Mouse (Mus musculus) heart, embryonic 13.5 days (tissue): ENCODE measurements at regions not wholly inside any gene's neighbourhood (a gene's known extent, or its start where the extent isn't known, plus 50 kb on each side); places are given as distances from the start of the nearest gene placed in this dataset.

Source experiments
- ATAC-seq: fragments of 200-750 bp; cut with Nextera tagmentation; 2 replicates; pipeline ENCODE4 v1.8.0; 2017; ENCODE audit warnings: moderate TSS enrichment; ENCODE audit not compliant: insufficient number of reproducible peaks, low FRiP score, low TSS enrichment; ENCODE audit errors: extremely low read depth
- H3K27ac ChIP-seq: fragments of 300-500 bp; sonication (generic); replicated peaks from 2 replicates; pipeline ENCODE4 v1.5.1; 2015; ENCODE audit warnings: moderate library complexity, mild to moderate bottlenecking, inconsistent platforms
- H3K27me3 ChIP-seq: fragments of 300-500 bp; sonication (generic); replicated peaks from 2 replicates; pipeline ENCODE4 v1.6.1; 2015; ENCODE audit warnings: mild to moderate bottlenecking, inconsistent platforms
- H3K36me3 ChIP-seq: fragments of 300-500 bp; sonication (generic); 2 replicates; pipeline ENCODE4 v1.6.1; 2015; ENCODE audit warnings: mild to moderate bottlenecking, inconsistent platforms
- H3K4me1 ChIP-seq: fragments of 300-500 bp; sonication (generic); 2 replicates; pipeline ENCODE4 v1.6.1; 2015; ENCODE audit warnings: inconsistent platforms
- H3K4me2 ChIP-seq: fragments of 300-500 bp; sonication (generic); 2 replicates; pipeline ENCODE4 v1.6.1; 2015; ENCODE audit warnings: inconsistent platforms, mild to moderate bottlenecking, moderate library complexity
- H3K4me3 ChIP-seq: fragments of 300-500 bp; sonication (generic); 2 replicates; pipeline ENCODE4 v1.5.1; 2015; ENCODE audit warnings: moderate library complexity, mild to moderate bottlenecking, inconsistent platforms
- H3K9ac ChIP-seq: fragments of 300-500 bp; sonication (generic); 2 replicates; pipeline ENCODE4 v1.6.1; 2015; ENCODE audit warnings: inconsistent platforms, mild to moderate bottlenecking, moderate library complexity
- H3K9me3 ChIP-seq: fragments of 300-500 bp; sonication (generic); 2 replicates; pipeline ENCODE4 v1.6.1; 2016; ENCODE audit warnings: inconsistent platforms
- WGBS: fragments of 180-500 bp; shearing (Covaris S2); methylation state at CpG from one replicate; pipeline ENCODE4 v1.1.7; 2015; ENCODE audit warnings: mixed read lengths; 5-methylcytosine and 5-hydroxymethylcytosine counted together

DNA sequence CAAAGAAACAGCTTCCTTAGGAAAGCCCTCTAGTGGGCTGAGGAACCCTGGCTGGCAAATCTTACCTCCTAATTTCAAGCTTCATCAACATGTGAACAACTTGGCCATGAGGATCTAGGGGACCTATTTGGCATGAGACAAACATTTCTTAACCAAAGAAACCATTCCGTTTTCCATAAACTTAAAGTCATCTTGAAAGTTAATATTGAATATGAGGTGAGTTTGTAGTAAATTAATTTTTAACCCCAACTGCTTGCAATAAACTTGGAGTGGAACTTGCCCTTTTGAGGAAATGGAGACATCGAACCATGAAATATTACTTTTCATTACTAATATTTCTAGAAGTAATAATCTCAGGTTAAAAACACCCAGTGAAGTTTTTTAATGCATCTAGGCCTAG lies 229.7 kb downstream of the Cdh26 start:
- Histone ChIP-seq H3K36me3 (no peaks in the 10 kb centered on the region), H3K9me3 (no peaks in the 10 kb centered on the region), H3K4me3 (no peak overlapping the region), H3K27ac (no peak overlapping the region), H3K4me2 (no peak overlapping the region), H3K4me1 (no peaks in the 10 kb centered on the region), H3K27me3 (no peaks in the 10 kb centered on the region; the same call in 1 of the 2 replicates), H3K9ac (no peak overlapping the region)
- 78% methylated on average over 2 of the region's 2 CpGs for WGBS
- ATAC-seq = no peak

DNA sequence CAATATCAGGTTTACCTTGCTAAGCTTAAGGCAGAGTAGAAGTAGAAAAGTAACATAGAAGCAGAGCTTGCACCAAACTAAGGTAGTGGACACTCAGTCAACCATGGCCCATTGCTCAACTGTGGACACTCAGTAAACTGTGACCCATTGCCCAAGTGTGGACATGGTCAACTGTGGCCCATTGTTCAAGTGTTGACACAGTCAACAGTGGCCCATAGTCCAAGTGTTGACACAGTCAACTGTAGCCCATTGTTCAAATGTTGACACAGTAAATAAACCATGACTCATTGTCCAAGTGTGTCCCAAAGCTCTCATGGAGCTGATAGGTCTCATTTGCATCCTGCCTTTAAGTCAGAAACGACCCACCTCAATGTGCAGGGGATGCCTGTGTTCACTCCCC lies 232.1 kb downstream of the Cdh26 start:
- no peak for ATAC-seq
- Histone ChIP-seq H3K27me3 (peaks cover 15% of the 10 kb centered on the region), H3K36me3 (no peaks in the 10 kb centered on the region), H3K27ac (no peak overlapping the region), H3K4me2 (no peak overlapping the region), H3K4me3 (no peak overlapping the region), H3K4me1 (no peaks in the 10 kb centered on the region), H3K9me3 (no peaks in the 10 kb centered on the region), H3K9ac (no peak overlapping the region)
- WGBS = 31% methylated on average over 1 of the region's 1 CpGs

DNA sequence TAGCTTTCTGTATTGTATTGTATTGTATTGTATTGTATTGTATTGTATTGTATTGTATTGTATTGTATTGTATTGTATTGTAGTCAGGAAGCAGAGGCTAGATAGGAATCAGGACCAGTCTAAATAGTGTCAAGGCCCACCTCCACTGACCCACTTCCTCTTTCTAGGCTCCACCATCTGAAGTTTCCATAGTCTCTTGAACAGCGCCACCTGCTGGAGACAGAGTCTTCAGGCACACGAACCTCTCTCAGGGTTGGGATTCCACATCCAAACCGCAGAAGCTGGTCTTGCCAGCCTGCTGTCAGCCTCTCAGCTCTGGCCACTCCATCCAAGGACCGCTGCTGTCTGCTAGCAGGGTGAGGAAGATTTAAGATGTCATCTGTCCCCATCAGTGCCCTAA lies 234.6 kb downstream of the Cdh26 start:
- H3K4me3 ChIP-seq = no peak overlapping the region
- H3K4me1 ChIP-seq = no peaks in the 10 kb centered on the region
- H3K27ac ChIP-seq = no peak overlapping the region
- peaks cover 24% of the 10 kb centered on the region for H3K27me3 ChIP-seq
- WGBS = 15% methylated on average over 4 of the region's 4 CpGs
- no peaks in the 10 kb centered on the region for H3K36me3 ChIP-seq
- no peaks in the 10 kb centered on the region for H3K9me3 ChIP-seq
- H3K4me2 ChIP-seq = no peak overlapping the region
- no peak overlapping the region for H3K9ac ChIP-seq
- no peak for ATAC-seq

DNA sequence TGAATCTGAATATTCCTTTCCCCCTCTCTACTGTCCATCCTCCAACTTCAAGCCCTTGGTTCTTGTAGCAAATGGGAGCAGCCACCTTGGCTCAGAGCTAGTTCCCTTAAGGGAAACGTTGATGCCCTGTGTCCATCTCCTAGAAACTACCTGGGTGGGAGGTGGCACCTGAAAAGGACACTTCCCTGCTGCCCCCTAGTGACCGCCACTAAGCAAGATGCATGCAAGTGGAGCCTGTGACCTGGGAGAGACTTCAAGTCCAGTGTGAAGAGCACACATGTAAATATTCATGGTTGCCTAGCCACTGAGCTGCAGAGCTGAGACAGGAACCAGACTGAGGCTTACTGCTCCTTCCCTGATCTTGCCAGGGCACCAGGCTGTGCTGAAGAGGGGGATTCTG lies 238.1 kb downstream of the Cdh26 start:
- H3K4me1 ChIP-seq = no peaks in the 10 kb centered on the region
- WGBS = 14% methylated on average over 2 of the region's 2 CpGs
- no peak overlapping the region for H3K9ac ChIP-seq
- no peak overlapping the region for H3K4me3 ChIP-seq
- ATAC-seq = no peak
- no peaks in the 10 kb centered on the region for H3K9me3 ChIP-seq
- peaks cover 24% of the 10 kb centered on the region for H3K27me3 ChIP-seq
- H3K4me2 ChIP-seq = no peak overlapping the region
- H3K27ac ChIP-seq = no peak overlapping the region
- H3K36me3 ChIP-seq = no peaks in the 10 kb centered on the region

DNA sequence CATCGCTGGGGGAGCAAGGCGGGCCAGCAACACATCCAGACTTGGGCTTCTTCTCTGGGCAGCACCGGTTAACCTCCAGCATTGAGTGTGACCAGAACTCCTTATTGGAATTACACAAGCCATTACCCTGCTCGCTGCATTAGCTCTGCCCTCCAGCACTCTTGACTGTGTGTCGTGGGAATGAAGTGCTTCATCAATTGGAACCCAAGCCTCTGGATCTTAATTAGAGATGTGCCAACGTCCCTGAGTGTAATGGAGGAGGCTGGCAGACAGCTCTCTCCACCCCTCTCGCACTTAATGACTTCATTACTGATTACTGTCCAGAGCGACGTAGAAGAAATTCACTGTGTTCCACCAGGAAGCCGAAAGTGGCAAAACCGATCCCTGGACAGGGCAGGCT lies 240.6 kb downstream of the Cdh26 start:
- 70% methylated on average over 11 of the region's 11 CpGs for WGBS

DNA sequence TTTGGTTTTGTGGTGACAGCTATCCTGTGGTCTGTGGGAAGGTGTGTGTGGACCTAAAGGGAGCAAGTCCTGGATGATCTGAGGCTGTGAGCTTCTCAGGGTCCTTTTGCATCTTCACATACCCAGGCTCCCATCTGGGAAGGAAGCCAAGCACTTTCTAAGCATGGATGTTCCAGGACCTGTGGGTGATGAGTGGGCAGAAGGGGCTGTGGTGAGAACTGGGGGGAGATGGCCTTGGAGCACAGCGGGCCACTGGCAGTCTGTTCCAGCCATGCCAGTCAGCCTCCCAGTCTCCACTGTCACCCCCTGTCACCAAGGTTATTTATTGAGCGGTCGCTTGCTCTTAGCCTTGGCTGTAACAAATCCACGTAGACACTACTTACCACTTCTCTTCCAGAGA lies 243.3 kb downstream of the Cdh26 start:
- peaks cover under 1% of the 10 kb centered on the region; the same call in 1 of the 2 replicates for H3K27me3 ChIP-seq
- H3K9ac ChIP-seq = no peak overlapping the region
- WGBS = 71% methylated on average over 4 of the region's 4 CpGs
- no peak overlapping the region for H3K4me2 ChIP-seq
- no peak overlapping the region for H3K27ac ChIP-seq
- no peak overlapping the region for H3K4me3 ChIP-seq
- no peaks in the 10 kb centered on the region for H3K4me1 ChIP-seq
- H3K9me3 ChIP-seq = no peaks in the 10 kb centered on the region
- H3K36me3 ChIP-seq = no peaks in the 10 kb centered on the region
- ATAC-seq = no peak

More for the DNA sequence above, 240.6 kb downstream of the Cdh26 start:
- H3K27me3 ChIP-seq = peaks cover 24% of the 10 kb centered on the region
- no peak overlapping the region for H3K27ac ChIP-seq
- no peak for ATAC-seq
- H3K4me3 ChIP-seq = no peak overlapping the region
- H3K4me1 ChIP-seq = no peaks in the 10 kb centered on the region
- no peaks in the 10 kb centered on the region for H3K9me3 ChIP-seq
- H3K4me2 ChIP-seq = no peak overlapping the region
- no peaks in the 10 kb centered on the region for H3K36me3 ChIP-seq
- no peak overlapping the region for H3K9ac ChIP-seq

DNA sequence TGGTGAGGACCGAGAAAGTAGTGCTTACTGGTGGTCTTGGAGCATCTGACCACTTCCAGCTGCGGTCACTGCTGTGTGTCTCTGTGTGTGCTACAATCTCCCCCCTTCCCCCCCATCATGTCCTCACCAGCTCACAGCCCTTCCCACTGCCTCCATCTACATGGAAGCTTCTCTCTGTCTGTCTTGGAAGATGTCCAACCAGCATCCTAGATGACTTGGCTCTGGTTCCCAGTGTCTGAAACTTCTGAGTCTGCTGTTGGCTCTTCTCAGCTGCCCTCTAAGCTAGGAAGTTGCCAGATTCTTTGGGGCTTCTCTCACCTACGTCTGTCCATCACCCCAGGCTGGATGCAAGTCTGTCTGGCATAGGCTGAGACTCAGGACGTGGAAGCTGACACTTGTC lies 244.3 kb downstream of the Cdh26 start:
- H3K9me3 ChIP-seq = no peaks in the 10 kb centered on the region
- no peaks in the 10 kb centered on the region for H3K4me1 ChIP-seq
- 63% methylated on average over 4 of the region's 4 CpGs for WGBS
- no peak overlapping the region for H3K27ac ChIP-seq
- H3K4me3 ChIP-seq = no peak overlapping the region
- no peak for ATAC-seq
- H3K9ac ChIP-seq = no peak overlapping the region
- no peaks in the 10 kb centered on the region for H3K36me3 ChIP-seq
- 0 out of 2 replicates have a peak, but pooled peaks cover 5% of the 10 kb centered on the region for H3K27me3 ChIP-seq
- no peak overlapping the region for H3K4me2 ChIP-seq

DNA sequence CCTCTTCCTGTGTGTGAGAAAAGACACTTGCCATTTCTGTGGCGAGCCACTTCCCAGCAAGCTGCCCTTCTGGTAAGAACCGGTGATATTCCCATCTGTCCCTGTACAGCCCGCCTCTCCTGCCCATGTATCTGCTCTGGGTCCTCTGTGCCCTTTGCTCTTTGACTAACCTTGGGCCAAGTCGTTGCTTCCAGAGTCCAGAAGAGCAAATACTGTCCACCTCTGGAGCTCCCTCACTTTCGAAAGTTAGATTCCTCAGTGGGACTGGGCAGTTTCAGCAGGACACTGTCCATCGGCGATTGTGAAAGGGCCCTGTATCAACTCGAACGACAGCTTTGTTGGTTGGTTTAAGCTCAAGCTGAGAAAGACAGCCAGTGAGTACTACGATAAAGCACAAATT lies 246.6 kb downstream of the Cdh26 start:
- Histone ChIP-seq H3K4me2 (no peak overlapping the region), H3K27me3 (peaks cover 5% of the 10 kb centered on the region; the same call in 1 of the 2 replicates), H3K4me3 (no peak overlapping the region), H3K9ac (no peak overlapping the region), H3K27ac (no peak overlapping the region), H3K9me3 (no peaks in the 10 kb centered on the region), H3K36me3 (no peaks in the 10 kb centered on the region), H3K4me1 (peaks cover 6% of the 10 kb centered on the region)
- no peak for ATAC-seq
- 65% methylated on average over 10 of the region's 10 CpGs for WGBS

DNA sequence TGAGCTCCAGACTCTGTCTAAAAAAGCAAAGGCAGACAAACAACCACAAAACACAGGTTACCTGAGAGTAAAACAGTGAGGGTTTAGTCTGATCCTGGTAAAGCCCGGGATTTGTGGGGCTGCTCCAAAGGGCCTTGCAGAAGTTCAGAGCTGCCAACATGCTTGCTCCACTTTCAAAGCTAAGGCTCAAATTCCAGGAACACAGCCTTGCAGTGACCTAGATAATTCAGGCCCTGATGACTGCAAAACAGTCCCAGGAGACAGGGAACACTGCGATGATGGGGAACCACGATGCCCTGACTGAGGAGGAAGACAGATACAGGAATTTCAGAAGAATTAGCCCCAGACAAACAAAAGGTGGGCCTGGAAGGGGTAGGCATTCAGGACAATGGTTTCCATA lies 250.0 kb downstream of the Cdh26 start:
- H3K9ac ChIP-seq = no peak overlapping the region
- no peaks in the 10 kb centered on the region for H3K36me3 ChIP-seq
- no peak overlapping the region for H3K27ac ChIP-seq
- H3K9me3 ChIP-seq = no peaks in the 10 kb centered on the region
- H3K27me3 ChIP-seq = peaks cover 5% of the 10 kb centered on the region; the same call in 1 of the 2 replicates
- H3K4me3 ChIP-seq = no peak overlapping the region
- 48% methylated on average over 3 of the region's 3 CpGs for WGBS
- H3K4me1 ChIP-seq = peaks cover 19% of the 10 kb centered on the region
- ATAC-seq = no peak
- H3K4me2 ChIP-seq = no peak overlapping the region

DNA sequence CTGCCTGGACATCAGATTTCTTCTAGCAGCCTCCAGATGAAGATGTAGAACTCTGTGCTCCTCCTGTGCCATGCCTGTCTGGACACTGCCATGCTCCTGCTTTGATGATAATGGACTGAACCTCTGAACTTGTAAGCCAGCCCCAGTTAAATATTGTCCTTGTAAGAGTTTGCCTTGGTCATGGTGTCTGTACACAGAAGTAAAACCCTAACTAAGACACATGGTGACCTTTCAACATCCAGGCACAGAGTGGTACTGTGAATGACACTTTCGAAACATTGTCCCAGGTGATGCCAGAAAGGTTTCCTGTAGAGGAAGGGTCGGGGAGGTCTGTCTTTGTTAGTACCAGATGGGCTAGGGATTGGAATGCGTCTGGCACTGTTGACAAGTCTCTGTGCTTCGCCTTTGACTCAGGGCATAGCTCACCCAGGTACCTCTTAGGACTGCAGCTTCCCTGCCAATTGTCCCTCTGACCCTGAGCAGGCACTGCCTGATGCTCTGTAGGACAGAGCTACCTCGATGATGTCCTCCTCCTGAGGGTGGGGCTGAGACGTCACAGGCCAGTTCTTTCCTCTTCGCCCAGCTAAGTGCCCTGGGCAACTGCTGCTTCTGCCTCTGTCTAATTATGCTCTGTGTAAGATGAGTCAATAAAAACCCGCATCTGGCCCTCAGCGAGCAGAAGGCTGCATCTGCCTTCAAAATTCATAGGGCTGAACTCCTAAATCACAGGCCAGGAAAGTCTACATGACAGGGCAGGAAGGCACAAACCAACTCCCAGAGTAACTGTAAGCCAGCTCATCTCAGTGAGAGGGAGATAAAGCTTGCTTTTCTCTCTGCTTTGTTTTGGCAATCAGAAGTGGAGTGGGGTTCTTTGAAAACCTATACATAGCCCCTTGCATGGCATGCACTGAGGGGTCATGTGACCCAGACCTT lies 254.0 kb downstream of the Cdh26 start:
- no peaks in the 10 kb centered on the region for H3K9me3 ChIP-seq
- WGBS = 57% methylated on average over 9 of the region's 9 CpGs
- H3K36me3 ChIP-seq = no peaks in the 10 kb centered on the region
- H3K4me3 ChIP-seq = no peak overlapping the region
- no peak for ATAC-seq
- peaks cover 25% of the 10 kb centered on the region for H3K4me1 ChIP-seq
- H3K4me2 ChIP-seq = no peak overlapping the region
- H3K27ac ChIP-seq = no peak overlapping the region
- no peak overlapping the region for H3K9ac ChIP-seq
- H3K27me3 ChIP-seq = no peaks in the 10 kb centered on the region; the same call in 1 of the 2 replicates

DNA sequence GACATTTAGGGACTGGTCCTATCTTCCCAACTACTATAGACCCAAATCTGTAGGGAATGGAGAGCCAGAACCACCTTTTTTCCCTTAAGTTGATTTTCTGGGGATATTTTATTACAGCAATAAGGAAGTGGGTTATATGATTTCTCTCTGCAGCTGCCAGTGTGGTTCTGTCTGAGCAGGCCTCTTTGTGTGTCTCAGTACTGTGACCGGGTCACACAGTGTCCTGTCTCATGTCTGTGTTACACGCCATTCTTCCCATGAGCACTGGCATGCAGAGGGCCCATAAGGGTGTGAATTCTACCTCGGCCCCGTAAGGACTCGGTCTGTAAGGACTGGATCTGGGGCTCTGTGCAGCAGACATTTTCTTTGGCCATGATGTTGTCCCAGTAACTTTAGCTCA lies 254.9 kb downstream of the Cdh26 start:
- Histone ChIP-seq H3K9ac (no peak overlapping the region), H3K36me3 (no peaks in the 10 kb centered on the region), H3K4me1 (peaks cover 25% of the 10 kb centered on the region), H3K9me3 (no peaks in the 10 kb centered on the region), H3K27me3 (no peaks in the 10 kb centered on the region; the same call in 1 of the 2 replicates), H3K4me3 (no peak overlapping the region), H3K27ac (no peak overlapping the region), H3K4me2 (no peak overlapping the region)
- WGBS = 83% methylated on average over 5 of the region's 5 CpGs
- ATAC-seq = no peak

DNA sequence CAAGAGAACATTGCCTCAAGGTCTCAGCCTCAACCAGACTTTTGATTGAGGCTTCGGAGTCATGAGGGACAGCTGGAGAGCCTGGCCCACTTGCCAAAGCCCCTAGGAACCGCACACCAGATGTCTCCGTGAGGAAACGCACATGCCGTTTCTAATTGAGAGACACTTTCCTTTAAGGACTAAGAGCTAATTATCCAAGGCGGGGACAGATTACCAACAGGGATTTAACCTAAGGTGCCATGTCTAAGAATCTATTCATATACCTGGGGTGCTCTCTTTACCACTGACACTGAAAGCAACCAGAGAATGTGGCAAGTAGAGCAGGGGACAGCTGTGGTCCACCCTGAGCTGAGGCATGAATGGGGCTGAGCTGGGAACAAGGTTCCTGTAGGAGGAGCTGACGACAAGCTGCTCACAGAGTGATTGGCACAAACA lies 255.9 kb downstream of the Cdh26 start:
- WGBS = 63% methylated on average over 7 of the region's 7 CpGs
- Histone ChIP-seq H3K4me2 (no peak overlapping the region), H3K9ac (no peak overlapping the region), H3K27me3 (no peaks in the 10 kb centered on the region; the same call in 1 of the 2 replicates), H3K9me3 (no peaks in the 10 kb centered on the region), H3K27ac (no peak overlapping the region), H3K36me3 (no peaks in the 10 kb centered on the region), H3K4me1 (peaks cover 23% of the 10 kb centered on the region), H3K4me3 (no peak overlapping the region)
- no peak for ATAC-seq
